Mouse (Mus musculus): Measurements from ENCODE around the gene Schip1. TPM values are rescaled to one million over a fixed set of nuclear protein-coding genes. Genes with fewer than 3 reads are reported as not detected.
"Not testable (repeated sequence)": the region's sequence is repeated elsewhere in the genome, so short reads cannot be mapped to it uniquely, and the experiment has no call there.

The Schip1 gene
- polyA plus RNA-seq, 1 experiment from 2014 or later: 27.6 TPM

GRCm38 (mm10) chr3:68077406-68077805 lies 12.8 kb downstream of the Schip1 start:
- Histone ChIP-seq H3K27ac (replicated peaks) (no peak overlapping the region), H3K4me3 (ENCODE audit: low read depth, low read length) (no peak overlapping the region), H3K4me1 (replicated peaks; ENCODE audit: control insufficient read depth, insufficient read depth) (no peaks in the 10 kb centered on the region), H3K36me3 (ENCODE audit: control insufficient read depth, insufficient read depth, low read length) (no peaks in the 10 kb centered on the region), H3K9me3 (ENCODE audit: control insufficient read depth, low read length) (no peaks in the 10 kb centered on the region), H3K9ac (ENCODE audit: low read length) (no peak overlapping the region), H3K27me3 (ENCODE audit: control insufficient read depth, insufficient read depth, low read length) (no peaks in the 10 kb centered on the region), H3K4me2 (replicated peaks; ENCODE audit: low read depth) (no peak overlapping the region)
- DNase-seq (ENCODE audit: low spot score) (no peak), ATAC-seq (ENCODE audit: low FRiP score, low TSS enrichment) (no peak)
- WGBS: 60% methylated on average over 4 of the region's 4 CpGs
- TF ChIP-seq EP300 (optimal IDR thresholded peaks at IDR 0.05) (no peak), CTCF (IDR thresholded peaks at IDR 0.05; ENCODE audit: low read depth) (no peak)

DNA sequence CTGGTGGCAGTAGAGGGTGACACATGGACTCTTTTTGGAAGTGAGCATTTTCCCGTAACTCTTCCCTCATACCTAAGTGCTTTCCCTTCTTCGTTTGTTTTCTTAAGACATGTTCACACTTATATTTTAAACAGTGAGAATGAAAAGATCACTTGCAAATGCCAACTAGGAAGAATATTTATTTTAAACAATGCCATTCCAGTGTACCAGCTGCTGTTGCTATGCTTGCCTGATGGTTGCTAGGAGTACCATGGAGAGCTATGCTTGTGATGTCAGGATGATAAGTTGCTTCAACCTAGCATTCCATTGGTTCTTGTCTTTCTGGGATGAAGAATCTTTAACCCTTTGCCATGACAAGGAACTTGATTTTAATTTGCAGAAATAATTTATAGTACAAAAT lies 20.4 kb downstream of the Schip1 start:
- no peak overlapping the region for H3K9ac ChIP-seq (ENCODE audit: low read length)
- H3K4me2 ChIP-seq (replicated peaks; ENCODE audit: low read depth): no peak overlapping the region
- no peaks in the 10 kb centered on the region for H3K27me3 ChIP-seq (ENCODE audit: control insufficient read depth, insufficient read depth, low read length)
- H3K27ac ChIP-seq (replicated peaks): no peak overlapping the region
- no peak for DNase-seq (ENCODE audit: low spot score)
- no peaks in the 10 kb centered on the region for H3K9me3 ChIP-seq (ENCODE audit: control insufficient read depth, low read length)
- H3K4me3 ChIP-seq (ENCODE audit: low read depth, low read length): no peak overlapping the region
- no peak for ATAC-seq (ENCODE audit: low FRiP score, low TSS enrichment)
- 68% methylated on average over 2 of the region's 2 CpGs for WGBS
- no peaks in the 10 kb centered on the region for H3K36me3 ChIP-seq (ENCODE audit: control insufficient read depth, insufficient read depth, low read length)
- no peaks in the 10 kb centered on the region for H3K4me1 ChIP-seq (replicated peaks; ENCODE audit: control insufficient read depth, insufficient read depth)
- no peak for TF ChIP-seq CTCF (IDR thresholded peaks at IDR 0.05; ENCODE audit: low read depth)

- ATAC-seq (ENCODE audit: low FRiP score, low TSS enrichment): no peak
- WGBS: 65% methylated on average over 4 of the region's 4 CpGs
Measured at GRCm38 (mm10) chr3:68092108-68092507, 27.5 kb downstream of the Schip1 start.

DNA sequence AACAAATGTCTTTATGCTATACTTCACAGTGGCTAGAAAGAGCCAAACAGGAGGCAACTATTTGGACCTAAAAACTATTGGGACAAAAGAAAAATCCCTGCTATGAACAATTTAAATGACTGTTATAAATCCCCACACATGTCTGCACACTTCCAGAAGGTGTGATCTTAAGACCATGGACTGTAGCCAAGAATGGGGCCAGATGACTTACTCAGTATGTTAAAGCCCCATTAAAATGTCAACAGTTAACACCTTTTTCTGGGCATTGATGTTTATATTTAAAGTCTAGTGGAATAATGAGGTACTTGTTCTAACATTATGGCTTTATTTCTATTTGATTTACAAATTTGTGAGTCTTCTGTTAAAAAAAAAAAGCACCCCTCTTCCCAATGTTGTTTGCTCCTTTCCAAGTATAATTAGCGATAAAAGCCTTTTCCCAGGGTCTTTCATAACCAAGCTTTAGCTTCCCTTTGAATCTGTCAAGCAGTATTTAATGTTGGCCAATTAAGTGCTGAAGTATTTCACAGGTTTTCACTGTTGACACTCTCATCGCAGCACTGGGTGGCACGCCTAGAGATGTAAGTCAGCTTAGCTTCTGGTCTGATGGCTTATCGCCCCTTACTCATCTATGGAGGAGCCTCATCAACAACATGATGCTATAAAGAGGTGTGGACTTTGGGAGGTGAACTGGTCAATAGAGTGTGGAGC lies 32.3 kb downstream of the Schip1 start:
- no peak overlapping the region for H3K4me2 ChIP-seq (replicated peaks; ENCODE audit: low read depth)
- no peaks in the 10 kb centered on the region for H3K36me3 ChIP-seq (ENCODE audit: control insufficient read depth, insufficient read depth, low read length)

More at GRCm38 (mm10) chr3:68092108-68092507, 27.5 kb downstream of the Schip1 start:
- no peak overlapping the region for H3K4me3 ChIP-seq (ENCODE audit: low read depth, low read length)
- H3K4me2 ChIP-seq (replicated peaks; ENCODE audit: low read depth): no peak overlapping the region
- DNase-seq (ENCODE audit: low spot score): no peak
- no peaks in the 10 kb centered on the region for H3K36me3 ChIP-seq (ENCODE audit: control insufficient read depth, insufficient read depth, low read length)
- no peaks in the 10 kb centered on the region for H3K27me3 ChIP-seq (ENCODE audit: control insufficient read depth, insufficient read depth, low read length)
- no peak overlapping the region for H3K27ac ChIP-seq (replicated peaks)
- no peaks in the 10 kb centered on the region for H3K4me1 ChIP-seq (replicated peaks; ENCODE audit: control insufficient read depth, insufficient read depth)
- no peaks in the 10 kb centered on the region for H3K9me3 ChIP-seq (ENCODE audit: control insufficient read depth, low read length)
- TF ChIP-seq CTCF (IDR thresholded peaks at IDR 0.05; ENCODE audit: low read depth) (no peak), EP300 (optimal IDR thresholded peaks at IDR 0.05) (no peak)
- H3K9ac ChIP-seq (ENCODE audit: low read length): no peak overlapping the region

GRCm38 (mm10) chr3:68099561-68099960 lies 35.0 kb downstream of the Schip1 start:
- not testable (repeated sequence) for H3K36me3 ChIP-seq (ENCODE audit: control insufficient read depth, insufficient read depth, low read length); H3K27me3 ChIP-seq (ENCODE audit: control insufficient read depth, insufficient read depth, low read length); ATAC-seq (ENCODE audit: low FRiP score, low TSS enrichment); H3K27ac ChIP-seq (replicated peaks); H3K9me3 ChIP-seq (ENCODE audit: control insufficient read depth, low read length); H3K9ac ChIP-seq (ENCODE audit: low read length); H3K4me1 ChIP-seq (replicated peaks; ENCODE audit: control insufficient read depth, insufficient read depth); H3K4me2 ChIP-seq (replicated peaks; ENCODE audit: low read depth); DNase-seq (ENCODE audit: low spot score); H3K4me3 ChIP-seq (ENCODE audit: low read depth, low read length)
- WGBS: 87% methylated on average over 6 of the region's 6 CpGs

More for the DNA sequence above, 32.3 kb downstream of the Schip1 start:
- DNase-seq (ENCODE audit: low spot score) (no peak), ATAC-seq (ENCODE audit: low FRiP score, low TSS enrichment) (no peak)
- H3K4me1 ChIP-seq (replicated peaks; ENCODE audit: control insufficient read depth, insufficient read depth): no peaks in the 10 kb centered on the region
- no peak overlapping the region for H3K9ac ChIP-seq (ENCODE audit: low read length)
- TF ChIP-seq EP300 (optimal IDR thresholded peaks at IDR 0.05) (no peak), CTCF (IDR thresholded peaks at IDR 0.05; ENCODE audit: low read depth) (no peak)
- 61% methylated on average over 4 of the region's 4 CpGs for WGBS
- H3K27ac ChIP-seq (replicated peaks): no peak overlapping the region
- H3K27me3 ChIP-seq (ENCODE audit: control insufficient read depth, insufficient read depth, low read length): no peaks in the 10 kb centered on the region
- no peak overlapping the region for H3K4me3 ChIP-seq (ENCODE audit: low read depth, low read length)
- no peaks in the 10 kb centered on the region for H3K9me3 ChIP-seq (ENCODE audit: control insufficient read depth, low read length)

- 54% methylated on average over 4 of the region's 4 CpGs for WGBS
- H3K9ac ChIP-seq (ENCODE audit: low read length): no peak overlapping the region
- no peak overlapping the region for H3K4me2 ChIP-seq (replicated peaks; ENCODE audit: low read depth)
- no peaks in the 10 kb centered on the region for H3K27me3 ChIP-seq (ENCODE audit: control insufficient read depth, insufficient read depth, low read length)
- ATAC-seq (ENCODE audit: low FRiP score, low TSS enrichment) (no peak), DNase-seq (ENCODE audit: low spot score) (no peak)
- TF ChIP-seq CTCF (IDR thresholded peaks at IDR 0.05; ENCODE audit: low read depth) (no peak), EP300 (optimal IDR thresholded peaks at IDR 0.05) (no peak)
- H3K9me3 ChIP-seq (ENCODE audit: control insufficient read depth, low read length): no peaks in the 10 kb centered on the region
- no peaks in the 10 kb centered on the region for H3K4me1 ChIP-seq (replicated peaks; ENCODE audit: control insufficient read depth, insufficient read depth)
- H3K36me3 ChIP-seq (ENCODE audit: control insufficient read depth, insufficient read depth, low read length): no peaks in the 10 kb centered on the region
- H3K4me3 ChIP-seq (ENCODE audit: low read depth, low read length): no peak overlapping the region
- no peak overlapping the region for H3K27ac ChIP-seq (replicated peaks)
Measured at GRCm38 (mm10) chr3:68101343-68101742, 36.7 kb downstream of the Schip1 start.

Measured in stomach, postnatal 0 days (tissue).